Comparison of ENCODE assay signal across 20 mouse cellular contexts in genomic region chr4:63023465-63023864, GRCm38 (mm10).
"Had no signal": no experiment of that assay in that cellular context is flagged by ENCODE, and none has a peak within 500 bp of the region (broad histone marks: within the 10 kb centered on the region; RNA-seq: fewer than 3 reads in every experiment).

No protein-coding gene starts in this region.

- H3K4me3 ChIP-seq: gastrocnemius, adult 2 months; heart, adult 2 months; heart, embryonic 12.5 days; hindbrain, embryonic 10.5 days; hindbrain, embryonic 12.5 days; intestine, embryonic 15.5 days; layer of hippocampus, adult 2 months; left cerebral cortex, adult 2 months; limb, embryonic 10.5 days; limb, embryonic 12.5 days; liver, embryonic 13.5 days had no signal

- H3K27me3 ChIP-seq: heart, embryonic 12.5 days; hindbrain, embryonic 12.5 days; intestine, embryonic 15.5 days; limb, embryonic 12.5 days; liver, embryonic 13.5 days had no signal

- H3K36me3 ChIP-seq: heart, embryonic 12.5 days; hindbrain, embryonic 12.5 days; intestine, embryonic 15.5 days; liver, embryonic 13.5 days had no signal

- H3K4me1 ChIP-seq: hindbrain, embryonic 10.5 days had no signal

- H3K27ac ChIP-seq: gastrocnemius, adult 2 months; heart, adult 2 months; hindbrain, embryonic 10.5 days; hindbrain, embryonic 12.5 days; hindbrain, embryonic 14.5 days; intestine, embryonic 15.5 days; layer of hippocampus, adult 2 months; left cerebral cortex, adult 2 months; limb, embryonic 10.5 days; limb, embryonic 12.5 days; liver, embryonic 13.5 days had no signal

- DNase-seq: gastrocnemius, adult 2 months; gastrocnemius, postnatal 10 days; gastrocnemius, postnatal 25 days; heart, adult 2 months; heart, postnatal 10 days; heart, postnatal 36 days; kidney, adult 8-10 months; kidney, postnatal 10 days; kidney, postnatal 25 days; liver; liver, embryonic 13.5 days had no signal
